Mouse (Mus musculus) urinary bladder, postnatal 25 days (tissue): ENCODE results near the gene Spns2.

Experiments
- DNase-seq: peaks from one replicate; pipeline ENCODE4 v3.0.0; 2022; ENCODE audit warnings: low spot score

The Spns2 gene

DNA sequence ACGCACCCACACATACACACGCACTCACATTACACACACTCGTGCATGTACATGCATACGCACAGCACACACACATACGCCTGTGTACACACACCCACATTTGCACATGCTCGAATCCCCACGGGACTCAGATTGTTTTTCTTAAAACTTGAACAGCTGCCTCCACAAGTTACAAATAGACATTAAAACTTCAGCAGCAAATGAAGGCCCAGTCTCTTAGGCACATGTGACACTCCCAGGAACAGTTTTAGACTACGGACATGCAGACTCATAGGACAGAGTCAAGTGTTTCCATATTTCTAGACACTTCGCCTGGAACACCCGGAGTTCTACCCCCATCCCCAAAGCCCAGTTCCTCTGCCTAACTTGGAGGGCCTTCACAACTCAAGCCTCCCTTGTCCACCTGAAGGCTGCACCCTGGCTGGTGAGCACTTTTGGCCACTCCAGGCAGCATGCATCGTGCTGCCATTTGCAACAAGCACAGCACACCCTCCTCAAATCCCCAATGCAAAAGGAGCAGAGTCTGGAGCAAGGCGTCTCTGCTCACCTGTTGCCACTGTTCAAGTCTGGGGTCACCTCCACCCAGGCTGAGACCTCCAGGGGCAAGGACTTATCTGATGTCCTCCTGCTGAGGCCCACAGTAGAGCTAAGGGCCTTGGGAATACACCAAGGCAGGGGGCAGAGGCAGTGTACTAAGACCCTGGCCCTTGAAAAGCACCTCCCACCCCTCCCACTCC lies 79.9 kb downstream of the Spns2 start:
- DNase-seq: no peak

DNA sequence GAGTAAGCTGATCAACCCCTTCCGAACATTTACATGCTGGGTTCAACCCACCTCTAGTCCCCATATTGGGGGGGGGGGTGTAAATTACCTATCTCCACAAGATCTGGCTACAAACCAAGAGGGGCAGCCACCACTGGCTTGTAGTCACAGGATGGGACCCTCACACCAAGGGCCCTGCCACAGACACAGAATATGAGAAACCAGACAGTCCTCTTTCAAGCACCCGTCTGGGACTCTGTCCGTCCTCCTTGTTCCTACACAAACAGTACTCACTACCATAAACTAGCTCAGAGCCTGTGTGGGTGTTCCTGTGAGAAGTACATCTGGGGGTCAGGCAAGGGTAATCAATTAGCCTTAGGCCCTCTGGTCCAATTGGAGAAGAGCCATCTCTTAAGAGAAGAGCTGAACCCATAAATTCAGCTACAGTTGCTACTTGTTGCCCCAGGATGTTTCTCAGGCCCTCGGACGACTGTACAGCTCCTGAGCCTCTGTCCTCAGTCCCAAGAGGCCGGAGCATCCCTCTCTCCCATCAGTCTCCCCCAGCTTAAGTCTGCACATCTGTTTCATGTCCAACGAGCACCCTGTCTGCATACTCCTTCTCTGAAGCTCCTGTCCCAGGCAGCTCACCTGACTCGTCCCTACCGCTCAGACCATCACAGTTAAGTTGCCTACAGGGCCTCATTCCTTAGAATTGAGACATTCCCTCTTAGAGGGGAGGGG lies 81.1 kb downstream of the Spns2 start:
- no peak for DNase-seq

DNA sequence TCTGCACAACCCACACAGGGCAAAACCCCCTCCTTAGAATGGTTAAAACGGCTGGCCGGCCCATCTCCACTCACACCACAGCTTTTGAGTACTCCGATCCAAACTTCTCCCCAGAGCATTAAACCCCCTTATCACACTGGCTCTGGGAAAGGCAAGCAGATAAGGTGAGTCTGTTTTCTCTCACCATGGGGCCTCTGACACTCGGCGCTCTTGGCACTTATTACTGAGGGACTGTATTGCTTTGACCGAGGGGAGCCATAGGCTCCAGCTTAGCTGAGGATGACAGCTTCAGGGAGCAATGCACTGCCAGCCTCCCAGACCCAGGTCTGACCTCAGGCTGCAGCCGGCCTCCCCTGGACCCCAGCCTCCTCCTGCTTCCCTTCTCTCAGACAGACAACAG lies 82.1 kb downstream of the Spns2 start:
- DNase-seq: no peak

DNA sequence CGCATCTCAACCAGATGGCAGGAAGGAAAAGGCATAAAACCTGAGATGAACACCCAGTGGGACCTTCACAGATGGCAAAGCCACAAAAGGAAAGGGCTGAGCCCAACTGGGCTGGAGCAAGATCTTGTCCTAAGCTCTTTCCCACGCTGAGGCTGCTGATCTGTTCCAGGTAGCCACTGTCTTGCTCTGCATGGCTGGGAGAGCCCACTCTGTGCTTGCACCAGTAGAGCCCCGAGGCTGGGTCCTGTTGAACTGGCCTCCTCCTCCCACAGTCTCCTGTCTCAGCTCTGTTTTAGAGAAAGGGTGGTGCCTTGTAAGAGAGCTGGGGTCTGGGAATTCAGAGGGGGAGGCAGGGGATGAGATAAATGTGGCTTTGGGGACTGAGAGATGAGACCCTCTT lies 82.6 kb downstream of the Spns2 start:
- DNase-seq: no peak

DNA sequence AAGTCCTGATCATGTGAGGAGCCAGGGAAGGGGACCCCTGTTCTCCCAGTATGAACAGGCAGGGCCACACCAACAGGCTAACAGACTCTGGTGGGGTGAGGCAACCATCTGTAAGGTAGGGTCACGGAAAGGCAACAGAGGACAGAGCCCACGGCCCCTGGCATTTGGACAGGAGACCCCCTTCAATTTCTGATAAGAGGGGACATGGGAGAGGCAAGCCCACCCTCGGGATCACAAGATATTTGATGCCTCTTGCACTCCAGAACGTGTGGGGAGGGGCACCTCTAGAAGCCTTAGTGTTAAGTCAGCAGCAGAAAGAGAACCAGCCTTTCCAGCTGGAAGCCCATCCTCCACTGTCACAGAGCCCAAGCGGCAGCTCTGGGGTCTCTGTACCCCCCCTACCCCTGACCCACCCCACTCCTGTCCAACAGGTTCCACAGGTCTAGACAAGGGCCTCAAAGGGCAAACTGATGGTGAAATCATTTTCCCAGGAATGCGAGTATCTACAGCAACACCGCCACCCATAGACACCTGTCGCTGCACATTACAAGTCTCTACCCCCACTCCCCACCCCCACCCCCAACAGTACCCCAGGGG lies 83.5 kb downstream of the Spns2 start:
- DNase-seq: no peak

DNA sequence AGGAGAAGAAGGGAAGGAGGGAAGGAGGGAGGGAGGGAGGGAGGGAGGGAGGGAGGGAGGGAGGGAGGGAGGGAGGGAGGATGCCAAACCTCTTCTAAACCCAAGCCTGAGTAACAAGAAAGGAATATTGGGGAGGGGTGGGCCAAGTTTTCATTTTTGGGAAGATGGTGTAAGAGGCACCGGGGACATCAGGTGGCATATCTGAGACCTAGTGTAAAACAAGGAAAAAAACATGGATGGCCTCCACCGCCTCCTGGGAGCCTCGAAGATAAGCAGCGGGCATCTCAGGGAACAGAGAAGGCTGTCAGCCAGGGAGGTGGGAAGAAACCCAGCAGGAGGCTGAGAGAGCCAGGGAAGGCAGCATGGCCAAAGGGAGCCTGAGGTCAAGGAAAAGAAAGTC lies 84.2 kb downstream of the Spns2 start:
- no peak for DNase-seq

DNA sequence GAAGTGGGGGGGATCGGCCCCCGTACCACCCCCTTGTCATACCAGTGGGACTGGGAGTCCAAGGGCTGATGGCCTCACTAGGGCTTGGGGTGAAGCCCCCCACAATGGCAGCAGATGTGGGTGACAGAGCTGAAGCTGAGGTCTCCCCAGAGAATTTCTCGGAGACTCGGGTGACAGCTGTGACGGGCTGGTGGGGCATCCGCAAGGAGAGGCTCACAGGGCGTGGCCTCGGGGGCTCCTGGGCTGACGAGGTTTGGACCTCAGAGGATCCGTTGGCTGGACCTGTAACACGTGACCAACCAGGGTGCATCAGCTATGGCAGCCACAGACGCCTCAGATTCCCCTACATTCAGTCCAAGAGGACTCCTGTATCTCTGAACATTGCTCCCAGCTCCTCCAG lies 86.7 kb downstream of the Spns2 start:
- no peak for DNase-seq

DNA sequence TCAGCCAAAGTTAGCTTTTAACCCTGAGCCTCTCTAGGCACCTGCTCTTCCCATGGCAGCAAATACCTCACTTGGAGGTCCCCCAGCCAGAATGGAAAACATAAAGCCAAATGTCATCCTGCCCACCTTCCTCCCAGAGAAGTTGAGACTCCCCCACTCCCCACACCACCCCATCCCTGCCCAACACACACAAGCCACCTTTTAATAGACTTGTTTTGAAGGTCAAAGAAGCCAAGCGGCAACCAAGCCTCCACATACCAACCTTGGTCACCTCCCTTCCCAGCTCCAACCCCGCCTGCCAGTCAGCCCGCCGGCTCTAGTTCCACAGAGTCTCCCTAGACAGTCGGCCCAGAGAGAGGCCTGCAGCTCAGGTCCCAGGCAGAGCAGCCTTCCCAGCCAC lies 87.7 kb downstream of the Spns2 start:
- no peak for DNase-seq
